Mouse (Mus musculus): ENCODE results near the gene Rrp15. TPM values are rescaled to one million over a fixed set of nuclear protein-coding genes. Genes with fewer than 3 reads are reported as not detected.

The Rrp15 gene
- polyA plus RNA-seq, 1 experiment from 2014 or later, result 41.3 TPM

DNA sequence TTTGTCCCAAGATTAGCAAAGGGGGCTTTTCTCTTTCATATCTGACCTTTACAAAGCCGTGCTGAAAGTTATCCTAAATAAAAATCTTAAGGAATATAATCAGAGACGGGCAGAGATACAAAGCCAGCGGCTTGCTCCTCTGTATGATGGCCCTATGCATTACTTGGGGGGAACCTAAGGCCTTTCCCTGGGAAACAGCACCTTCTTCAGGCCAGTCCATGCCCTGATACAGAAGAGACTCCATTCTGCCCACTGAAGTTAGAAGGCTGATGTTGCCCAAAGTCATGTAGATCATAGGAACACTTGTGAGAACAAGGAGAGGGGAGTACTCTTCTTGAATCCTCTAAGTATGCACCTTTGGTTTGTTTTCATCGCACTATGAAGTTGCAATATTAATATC lies 56.8 kb downstream of the Rrp15 start:
- no peak overlapping the region for H3K9ac ChIP-seq
- no peak for ATAC-seq (ENCODE audit: low FRiP score)
- no peak overlapping the region for H3K4me3 ChIP-seq
- no peaks in the 10 kb centered on the region for H3K9me3 ChIP-seq (replicated peaks)
- 89% methylated on average over 4 of the region's 4 CpGs for WGBS
- no peaks in the 10 kb centered on the region for H3K27me3 ChIP-seq
- no peak overlapping the region for H3K27ac ChIP-seq
- H3K4me1 ChIP-seq, result no peaks in the 10 kb centered on the region
- H3K36me3 ChIP-seq, result no peaks in the 10 kb centered on the region
- H3K4me2 ChIP-seq (replicated peaks), result no peak overlapping the region

DNA sequence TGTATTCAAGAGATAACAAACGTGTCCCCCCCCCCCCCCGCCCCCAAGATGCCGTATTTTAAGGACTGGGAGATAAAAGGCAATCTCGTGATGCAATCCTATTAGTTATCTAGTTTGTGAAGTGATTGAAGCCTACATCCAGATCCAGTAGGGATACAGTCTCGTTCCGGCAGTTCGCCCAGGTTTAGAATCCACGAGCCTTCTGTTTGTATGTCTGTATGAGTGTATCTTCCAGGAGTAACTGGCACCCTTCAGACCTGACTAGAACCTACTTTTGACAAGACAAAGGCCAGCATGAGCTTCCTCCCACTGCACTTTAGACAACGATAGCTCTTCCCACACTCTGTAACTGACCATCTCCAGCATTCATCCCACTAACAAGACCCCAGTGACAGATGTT lies 57.5 kb downstream of the Rrp15 start:
- no peaks in the 10 kb centered on the region for H3K27me3 ChIP-seq
- no peaks in the 10 kb centered on the region for H3K9me3 ChIP-seq (replicated peaks)
- no peak overlapping the region for H3K4me2 ChIP-seq (replicated peaks)
- no peak overlapping the region for H3K27ac ChIP-seq
- H3K36me3 ChIP-seq, result no peaks in the 10 kb centered on the region
- whole genome bisulfite sequencing, result 82% methylated on average over 9 of the region's 9 CpGs
- no peak overlapping the region for H3K9ac ChIP-seq
- H3K4me3 ChIP-seq, result no peak overlapping the region
- peaks cover 3% of the 10 kb centered on the region; the same call in 1 of the 2 replicates for H3K4me1 ChIP-seq
- no peak for ATAC-seq (ENCODE audit: low FRiP score)

GRCm38 (mm10) chr1:186684041-186684440 lies 65.1 kb downstream of the Rrp15 start:
- WGBS, result 86% methylated on average over 3 of the region's 3 CpGs
- Histone ChIP-seq H3K9ac (no peak overlapping the region), H3K27ac (no peak overlapping the region), H3K27me3 (no peaks in the 10 kb centered on the region), H3K36me3 (no peaks in the 10 kb centered on the region), H3K9me3 (replicated peaks) (no peaks in the 10 kb centered on the region), H3K4me2 (replicated peaks) (no peak overlapping the region), H3K4me1 (peaks cover 18% of the 10 kb centered on the region), H3K4me3 (no peak overlapping the region)
- ATAC-seq (ENCODE audit: low FRiP score), result no peak

- H3K9ac ChIP-seq, result no peak overlapping the region
- no peaks in the 10 kb centered on the region for H3K27me3 ChIP-seq
- WGBS, result 33% methylated on average over 7 of the region's 7 CpGs
- no peaks in the 10 kb centered on the region for H3K9me3 ChIP-seq (replicated peaks)
- no peak overlapping the region for H3K4me3 ChIP-seq
- no peaks in the 10 kb centered on the region for H3K36me3 ChIP-seq
- no peak for ATAC-seq (ENCODE audit: low FRiP score)
- no peak overlapping the region; the same call in 1 of the 2 replicates for H3K27ac ChIP-seq
- peaks cover 18% of the 10 kb centered on the region for H3K4me1 ChIP-seq
- no peak overlapping the region for H3K4me2 ChIP-seq (replicated peaks)
These were observed 66.6 kb downstream of the Rrp15 start for GRCm38 (mm10) chr1:186682606-186683005.

DNA sequence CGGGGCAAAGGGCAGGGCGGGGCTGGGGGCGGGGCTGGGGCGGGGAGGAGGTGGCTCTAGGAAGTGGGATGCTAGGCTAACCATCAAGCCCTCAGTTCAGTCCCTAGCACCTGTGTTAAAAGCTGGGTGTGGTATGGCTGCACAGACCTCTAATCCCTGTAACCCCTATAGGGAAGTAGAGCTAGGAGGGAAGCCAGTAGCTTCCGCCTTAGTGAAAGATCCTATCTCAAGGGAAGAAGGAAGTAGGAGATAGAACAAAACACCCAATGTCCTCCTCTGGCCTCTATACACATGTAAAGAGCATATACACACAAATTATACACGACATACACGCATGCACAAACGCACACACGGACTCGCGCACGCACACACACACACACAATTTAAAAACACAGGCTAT lies 71.5 kb downstream of the Rrp15 start:
- Histone ChIP-seq H3K27me3 (no peaks in the 10 kb centered on the region), H3K27ac (no peak overlapping the region), H3K9ac (no peak overlapping the region), H3K9me3 (replicated peaks) (no peaks in the 10 kb centered on the region), H3K4me1 (peaks cover 16% of the 10 kb centered on the region), H3K4me2 (replicated peaks) (no peak overlapping the region), H3K4me3 (no peak overlapping the region), H3K36me3 (no peaks in the 10 kb centered on the region)
- WGBS, result 83% methylated on average over 12 of the region's 12 CpGs
- no peak for ATAC-seq (ENCODE audit: low FRiP score)

GRCm38 (mm10) chr1:186676199-186676598 lies 73.0 kb downstream of the Rrp15 start:
- ATAC-seq (ENCODE audit: low FRiP score), result no peak

DNA sequence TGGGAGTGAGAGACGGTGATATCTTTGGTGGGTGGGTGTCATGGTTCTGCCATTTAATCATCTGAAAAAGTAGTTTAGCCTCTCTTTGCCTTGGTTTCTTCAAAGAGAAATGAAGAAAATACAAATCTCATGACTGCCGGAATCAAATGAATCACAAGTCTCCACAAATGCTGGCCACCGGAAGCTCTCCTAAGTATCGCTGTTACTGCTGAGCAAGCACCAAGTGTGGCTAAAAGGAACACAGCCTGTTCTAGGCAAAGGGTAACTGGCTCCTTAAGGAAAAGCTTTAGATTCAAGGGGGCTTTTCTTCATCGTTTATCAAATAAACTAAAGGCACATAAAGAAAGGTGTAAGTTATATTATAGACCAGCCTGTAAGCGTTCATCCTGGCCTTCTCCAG lies 73.9 kb downstream of the Rrp15 start:
- Histone ChIP-seq H3K36me3 (no peaks in the 10 kb centered on the region), H3K4me2 (replicated peaks) (no peak overlapping the region), H3K27ac (no peak overlapping the region), H3K9me3 (replicated peaks) (no peaks in the 10 kb centered on the region), H3K9ac (no peak overlapping the region), H3K27me3 (no peaks in the 10 kb centered on the region), H3K4me3 (no peak overlapping the region), H3K4me1 (peaks cover 11% of the 10 kb centered on the region)
- no peak for ATAC-seq (ENCODE audit: low FRiP score)
- WGBS, result 85% methylated on average over 6 of the region's 6 CpGs

More at GRCm38 (mm10) chr1:186676199-186676598, 73.0 kb downstream of the Rrp15 start:
- no peaks in the 10 kb centered on the region for H3K36me3 ChIP-seq
- no peaks in the 10 kb centered on the region for H3K27me3 ChIP-seq
- no peak overlapping the region for H3K4me3 ChIP-seq
- 59% methylated on average over 5 of the region's 5 CpGs for WGBS
- peaks cover 11% of the 10 kb centered on the region for H3K4me1 ChIP-seq
- H3K9ac ChIP-seq, result no peak overlapping the region
- H3K9me3 ChIP-seq (replicated peaks), result no peaks in the 10 kb centered on the region
- H3K4me2 ChIP-seq (replicated peaks), result no peak overlapping the region
- no peak overlapping the region for H3K27ac ChIP-seq

- H3K27me3 ChIP-seq, result no peaks in the 10 kb centered on the region
- 97% methylated on average over 3 of the region's 3 CpGs for WGBS
- H3K9ac ChIP-seq, result no peak overlapping the region
- no peak overlapping the region for H3K4me3 ChIP-seq
- no peaks in the 10 kb centered on the region for H3K36me3 ChIP-seq
- no peaks in the 10 kb centered on the region for H3K9me3 ChIP-seq (replicated peaks)
- H3K27ac ChIP-seq, result no peak overlapping the region
- ATAC-seq (ENCODE audit: low FRiP score), result no peak
- no peak overlapping the region for H3K4me2 ChIP-seq (replicated peaks)
- peaks cover 6% of the 10 kb centered on the region for H3K4me1 ChIP-seq
These were observed 74.5 kb downstream of the Rrp15 start for GRCm38 (mm10) chr1:186674621-186675020.

GRCm38 (mm10) chr1:186673166-186673565 lies 76.0 kb downstream of the Rrp15 start:
- 58% methylated on average over 4 of the region's 4 CpGs for WGBS
- no peaks in the 10 kb centered on the region for H3K27me3 ChIP-seq
- H3K36me3 ChIP-seq, result no peaks in the 10 kb centered on the region
- H3K9me3 ChIP-seq (replicated peaks), result no peaks in the 10 kb centered on the region
- H3K4me3 ChIP-seq, result no peak overlapping the region
- ATAC-seq (ENCODE audit: low FRiP score), result no peak
- no peak overlapping the region for H3K9ac ChIP-seq
- H3K27ac ChIP-seq, result no peak overlapping the region
- peaks cover 6% of the 10 kb centered on the region for H3K4me1 ChIP-seq
- H3K4me2 ChIP-seq (replicated peaks), result no peak overlapping the region

Other genes starting within 250 kb of the Rrp15 start
- gene Tgfb2, start 43.4 kb downstream of the Rrp15 start, polyA plus RNA-seq (2016; fragmentation: Nextera tagmentation; extraction: Ambion mirVana), result 45.8 and 48.4 TPM in 2 replicates
- gene D1Pas1, start 218.1 kb upstream of the Rrp15 start, polyA plus RNA-seq (2016; fragmentation: Nextera tagmentation; extraction: Ambion mirVana), result 0.10 and 0.39 TPM in 2 replicates

All from hindbrain, embryonic 12.5 days (tissue).